Mouse (Mus musculus) midbrain, embryonic 11.5 days (tissue): ENCODE data around the gene Cwf19l1. TPM values are rescaled to one million over a fixed set of nuclear protein-coding genes. Genes with fewer than 3 reads are reported as not detected.

Source experiments
- polyA plus RNA-seq: library from polyadenylated mRNA; unstranded; fragments of >200 nt; fragmentation: Nextera tagmentation; extraction: Ambion mirVana; gene quantifications from 2 replicates; pipeline ENCODE4 v1.2.1, GENCODE M21; 2014

Cwf19l1 gene
- polyA plus RNA-seq, 1 experiment from 2014 or later = 42.2 TPM

Other genes with a start within 250 kb of the Cwf19l1 start
- gene Dnmbp, start 195.7 kb downstream of the Cwf19l1 start, polyA plus RNA-seq = 13.5 and 14.5 TPM in 2 replicates
- gene Cpn1, start 149.3 kb downstream of the Cwf19l1 start, polyA plus RNA-seq = 0.14 and 0.28 TPM in 2 replicates
- not detected in 2 replicates for gene Cyp2c23, start 106.7 kb downstream of the Cwf19l1 start, polyA plus RNA-seq
- gene Erlin1, start 66.1 kb downstream of the Cwf19l1 start, polyA plus RNA-seq = 20.0 and 20.5 TPM in 2 replicates
- gene Chuk, start 28.4 kb downstream of the Cwf19l1 start, polyA plus RNA-seq = 53.9 and 58.7 TPM in 2 replicates
- gene Bloc1s2, start 10.6 kb upstream of the Cwf19l1 start, polyA plus RNA-seq = 113 and 128 TPM in 2 replicates
- gene Pkd2l1, start 56.6 kb upstream of the Cwf19l1 start, polyA plus RNA-seq = 0.08 and 0.14 TPM in 2 replicates
- 0.22 TPM in 1 of 2 replicates, not detected in the other for gene Scd3, start 67.4 kb upstream of the Cwf19l1 start, polyA plus RNA-seq
- gene Scd2, start 157.8 kb upstream of the Cwf19l1 start, polyA plus RNA-seq = 353 and 358 TPM in 2 replicates
- 0.06 TPM in 1 of 2 replicates, not detected in the other for gene Scd4, start 197.2 kb upstream of the Cwf19l1 start, polyA plus RNA-seq